Mouse (Mus musculus) skeletal muscle tissue, adult 2 months (tissue): ENCODE measurements around the gene Ginm1.
A peak's percentile ranks its signal among the peaks of the same experiment; 100 is the strongest.
"Not testable (repeated sequence)": the region's sequence is repeated elsewhere in the genome, so short reads cannot be mapped to it uniquely, and the experiment has no call there.

Experiments
- DNase-seq: peaks from one replicate; pipeline ENCODE4 v3.0.0-alpha.2; 2012; ENCODE audit warnings: low read depth, low spot score

Gene Ginm1

GRCm38 (mm10) chr10:7809937-7810336 is 17.3 kb upstream of the Ginm1 start:
- peak; percentile 47 for DNase-seq

- no peak for DNase-seq
These were observed 10.0 kb upstream of the Ginm1 start for GRCm38 (mm10) chr10:7802519-7803140.

- DNase-seq = no peak
These were observed 8.6 kb upstream of the Ginm1 start for GRCm38 (mm10) chr10:7801258-7801657.

- DNase-seq = no peak
These were observed 322 bp downstream of the Ginm1 start for GRCm38 (mm10) chr10:7792254-7792750.

GRCm38 (mm10) chr10:7787319-7787718 is 5.3 kb downstream of the Ginm1 start:
- no peak for DNase-seq

- no peak for DNase-seq
These were observed 11.4 kb downstream of the Ginm1 start for GRCm38 (mm10) chr10:7781214-7781613.

GRCm38 (mm10) chr10:7780238-7781176 is 12.1 kb downstream of the Ginm1 start:
- peak; percentile 88 for DNase-seq

- peak; percentile 42 for DNase-seq
These were observed 12.8 kb downstream of the Ginm1 start for GRCm38 (mm10) chr10:7779751-7780237.

GRCm38 (mm10) chr10:7778361-7778760 is 14.3 kb downstream of the Ginm1 start:
- no peak for DNase-seq

- peak; percentile 85 for DNase-seq
These were observed 17.2 kb downstream of the Ginm1 start for GRCm38 (mm10) chr10:7775421-7775820.

GRCm38 (mm10) chr10:7772769-7773168 is 19.9 kb downstream of the Ginm1 start:
- DNase-seq = no peak

GRCm38 (mm10) chr10:7772346-7772745 is 20.3 kb downstream of the Ginm1 start:
- DNase-seq = no peak

GRCm38 (mm10) chr10:7757544-7757943 is 35.1 kb downstream of the Ginm1 start:
- DNase-seq = no peak

- no peak for DNase-seq
These were observed 43.9 kb downstream of the Ginm1 start for GRCm38 (mm10) chr10:7748752-7749151.

GRCm38 (mm10) chr10:7745528-7745927 is 47.1 kb downstream of the Ginm1 start:
- not testable (repeated sequence) for DNase-seq

- no peak for DNase-seq
These were observed 54.7 kb downstream of the Ginm1 start for GRCm38 (mm10) chr10:7737914-7738313.

- DNase-seq = peak; percentile 42
These were observed 55.5 kb downstream of the Ginm1 start for GRCm38 (mm10) chr10:7737122-7737521.

GRCm38 (mm10) chr10:7731582-7731981 is 61.0 kb downstream of the Ginm1 start:
- no peak for DNase-seq

- no peak for DNase-seq
These were observed 65.6 kb downstream of the Ginm1 start for GRCm38 (mm10) chr10:7727011-7727410.

GRCm38 (mm10) chr10:7726501-7726812 is 66.2 kb downstream of the Ginm1 start:
- DNase-seq = no peak

- DNase-seq = peak; percentile 94
These were observed 66.7 kb downstream of the Ginm1 start, which contains the start of gene Katna1 for GRCm38 (mm10) chr10:7725751-7726500. TSS of gene Katna1 (plus strand) at chr10:7726000.
